Mouse (Mus musculus): ENCODE results near the gene Srrm4. TPM values are rescaled to one million over a fixed set of nuclear protein-coding genes. Genes with fewer than 3 reads are reported as not detected.

The Srrm4 gene
- polyA plus RNA-seq, 1 experiment from 2014 or later = 1.4 TPM

GRCm38 (mm10) chr5:116408965-116409364 lies 182.7 kb downstream of the Srrm4 start:
- Histone ChIP-seq H3K9ac (ENCODE audit: low read depth, low read length) (no peak overlapping the region), H3K4me1 (ENCODE audit: control insufficient read depth, insufficient read depth, low read length) (peaks cover 18% of the 10 kb centered on the region), H3K9me3 (ENCODE audit: control insufficient read depth, low read length) (no peaks in the 10 kb centered on the region), H3K4me2 (ENCODE audit: low read depth, low read length) (no peak overlapping the region), H3K27me3 (replicated peaks; ENCODE audit: control insufficient read depth, insufficient read depth, low read length) (no peaks in the 10 kb centered on the region), H3K36me3 (ENCODE audit: control insufficient read depth, insufficient read depth, low read length) (no peaks in the 10 kb centered on the region), H3K4me3 (ENCODE audit: low read depth, low read length) (no peak overlapping the region), H3K27ac (replicated peaks; ENCODE audit: low read depth, low read length) (no peak overlapping the region)
- ATAC-seq (ENCODE audit: low read depth) = no peak
- 68% methylated on average over 9 of the region's 9 CpGs for WGBS
- no peak for DNase-seq (ENCODE audit: low spot score)

GRCm38 (mm10) chr5:116407936-116408335 lies 183.7 kb downstream of the Srrm4 start:
- no peak overlapping the region for H3K9ac ChIP-seq (ENCODE audit: low read depth, low read length)
- no peaks in the 10 kb centered on the region for H3K27me3 ChIP-seq (replicated peaks; ENCODE audit: control insufficient read depth, insufficient read depth, low read length)
- peaks cover 18% of the 10 kb centered on the region for H3K4me1 ChIP-seq (ENCODE audit: control insufficient read depth, insufficient read depth, low read length)
- DNase-seq (ENCODE audit: low spot score) = peak; percentile 54
- WGBS = 28% methylated on average over 6 of the region's 6 CpGs
- no peaks in the 10 kb centered on the region for H3K9me3 ChIP-seq (ENCODE audit: control insufficient read depth, low read length)
- H3K27ac ChIP-seq (replicated peaks; ENCODE audit: low read depth, low read length) = peak overlapping the region; percentile 65
- no peak overlapping the region for H3K4me2 ChIP-seq (ENCODE audit: low read depth, low read length)
- 0 out of 2 replicates have a peak, but pooled peaks have one; percentile 13 for ATAC-seq (ENCODE audit: low read depth)
- H3K36me3 ChIP-seq (ENCODE audit: control insufficient read depth, insufficient read depth, low read length) = no peaks in the 10 kb centered on the region
- no peak overlapping the region for H3K4me3 ChIP-seq (ENCODE audit: low read depth, low read length)

GRCm38 (mm10) chr5:116407321-116407720 lies 184.3 kb downstream of the Srrm4 start:
- H3K27me3 ChIP-seq (replicated peaks; ENCODE audit: control insufficient read depth, insufficient read depth, low read length) = no peaks in the 10 kb centered on the region
- 25% methylated on average over 4 of the region's 4 CpGs for WGBS
- no peaks in the 10 kb centered on the region for H3K36me3 ChIP-seq (ENCODE audit: control insufficient read depth, insufficient read depth, low read length)
- H3K4me1 ChIP-seq (ENCODE audit: control insufficient read depth, insufficient read depth, low read length) = peaks cover 18% of the 10 kb centered on the region
- no peak overlapping the region for H3K4me2 ChIP-seq (ENCODE audit: low read depth, low read length)
- peak overlapping the region; percentile 65 for H3K27ac ChIP-seq (replicated peaks; ENCODE audit: low read depth, low read length)
- DNase-seq (ENCODE audit: low spot score) (peak; percentile 68), ATAC-seq (ENCODE audit: low read depth) (peak; percentile 45; the same call in 1 of the 2 replicates)
- H3K4me3 ChIP-seq (ENCODE audit: low read depth, low read length) = no peak overlapping the region
- H3K9me3 ChIP-seq (ENCODE audit: control insufficient read depth, low read length) = no peaks in the 10 kb centered on the region
- H3K9ac ChIP-seq (ENCODE audit: low read depth, low read length) = no peak overlapping the region

GRCm38 (mm10) chr5:116406507-116406906 lies 185.1 kb downstream of the Srrm4 start:
- Histone ChIP-seq H3K4me2 (ENCODE audit: low read depth, low read length) (no peak overlapping the region), H3K27me3 (replicated peaks; ENCODE audit: control insufficient read depth, insufficient read depth, low read length) (no peaks in the 10 kb centered on the region), H3K9me3 (ENCODE audit: control insufficient read depth, low read length) (no peaks in the 10 kb centered on the region), H3K9ac (ENCODE audit: low read depth, low read length) (no peak overlapping the region), H3K36me3 (ENCODE audit: control insufficient read depth, insufficient read depth, low read length) (no peaks in the 10 kb centered on the region), H3K4me1 (ENCODE audit: control insufficient read depth, insufficient read depth, low read length) (peaks cover 18% of the 10 kb centered on the region), H3K4me3 (ENCODE audit: low read depth, low read length) (no peak overlapping the region), H3K27ac (replicated peaks; ENCODE audit: low read depth, low read length) (no peak overlapping the region)
- DNase-seq (ENCODE audit: low spot score) (no peak), ATAC-seq (ENCODE audit: low read depth) (no peak)
- 53% methylated on average over 3 of the region's 3 CpGs for WGBS

- Histone ChIP-seq H3K36me3 (ENCODE audit: control insufficient read depth, insufficient read depth, low read length) (no peaks in the 10 kb centered on the region), H3K27ac (replicated peaks; ENCODE audit: low read depth, low read length) (no peak overlapping the region), H3K9ac (ENCODE audit: low read depth, low read length) (no peak overlapping the region), H3K4me2 (ENCODE audit: low read depth, low read length) (no peak overlapping the region), H3K27me3 (replicated peaks; ENCODE audit: control insufficient read depth, insufficient read depth, low read length) (no peaks in the 10 kb centered on the region), H3K4me1 (ENCODE audit: control insufficient read depth, insufficient read depth, low read length) (peaks cover 15% of the 10 kb centered on the region), H3K9me3 (ENCODE audit: control insufficient read depth, low read length) (no peaks in the 10 kb centered on the region), H3K4me3 (ENCODE audit: low read depth, low read length) (no peak overlapping the region)
- ATAC-seq (ENCODE audit: low read depth) (no peak), DNase-seq (ENCODE audit: low spot score) (no peak)
- 89% methylated on average over 1 of the region's 1 CpGs for WGBS
Measured at GRCm38 (mm10) chr5:116405934-116406333, 185.7 kb downstream of the Srrm4 start.

GRCm38 (mm10) chr5:116404063-116404462 lies 187.6 kb downstream of the Srrm4 start:
- Histone ChIP-seq H3K4me1 (ENCODE audit: control insufficient read depth, insufficient read depth, low read length) (0 out of 2 replicates have a peak, but pooled peaks cover 6% of the 10 kb centered on the region), H3K9me3 (ENCODE audit: control insufficient read depth, low read length) (no peaks in the 10 kb centered on the region), H3K36me3 (ENCODE audit: control insufficient read depth, insufficient read depth, low read length) (no peaks in the 10 kb centered on the region), H3K4me3 (ENCODE audit: low read depth, low read length) (no peak overlapping the region), H3K27me3 (replicated peaks; ENCODE audit: control insufficient read depth, insufficient read depth, low read length) (no peaks in the 10 kb centered on the region), H3K4me2 (ENCODE audit: low read depth, low read length) (no peak overlapping the region), H3K27ac (replicated peaks; ENCODE audit: low read depth, low read length) (no peak overlapping the region), H3K9ac (ENCODE audit: low read depth, low read length) (no peak overlapping the region)
- 71% methylated on average over 2 of the region's 2 CpGs for WGBS
- DNase-seq (ENCODE audit: low spot score) = no peak
- ATAC-seq (ENCODE audit: low read depth) = no peak

GRCm38 (mm10) chr5:116400801-116401200 lies 190.8 kb downstream of the Srrm4 start:
- Histone ChIP-seq H3K9me3 (ENCODE audit: control insufficient read depth, low read length) (no peaks in the 10 kb centered on the region), H3K4me2 (ENCODE audit: low read depth, low read length) (no peak overlapping the region), H3K27me3 (replicated peaks; ENCODE audit: control insufficient read depth, insufficient read depth, low read length) (no peaks in the 10 kb centered on the region), H3K27ac (replicated peaks; ENCODE audit: low read depth, low read length) (no peak overlapping the region), H3K9ac (ENCODE audit: low read depth, low read length) (no peak overlapping the region), H3K4me1 (ENCODE audit: control insufficient read depth, insufficient read depth, low read length) (no peaks in the 10 kb centered on the region), H3K36me3 (ENCODE audit: control insufficient read depth, insufficient read depth, low read length) (no peaks in the 10 kb centered on the region), H3K4me3 (ENCODE audit: low read depth, low read length) (no peak overlapping the region)
- no peak for DNase-seq (ENCODE audit: low spot score)
- ATAC-seq (ENCODE audit: low read depth) = no peak
- 79% methylated on average over 3 of the region's 3 CpGs for WGBS

GRCm38 (mm10) chr5:116400042-116400730 lies 191.4 kb downstream of the Srrm4 start:
- H3K27me3 ChIP-seq (replicated peaks; ENCODE audit: control insufficient read depth, insufficient read depth, low read length) = no peaks in the 10 kb centered on the region
- no peaks in the 10 kb centered on the region for H3K36me3 ChIP-seq (ENCODE audit: control insufficient read depth, insufficient read depth, low read length)
- H3K9ac ChIP-seq (ENCODE audit: low read depth, low read length) = no peak overlapping the region
- no peak overlapping the region for H3K27ac ChIP-seq (replicated peaks; ENCODE audit: low read depth, low read length)
- WGBS = 72% methylated on average over 8 of the region's 8 CpGs
- H3K4me1 ChIP-seq (ENCODE audit: control insufficient read depth, insufficient read depth, low read length) = no peaks in the 10 kb centered on the region
- no peak for ATAC-seq (ENCODE audit: low read depth)
- no peak overlapping the region for H3K4me3 ChIP-seq (ENCODE audit: low read depth, low read length)
- DNase-seq (ENCODE audit: low spot score) = no peak
- H3K4me2 ChIP-seq (ENCODE audit: low read depth, low read length) = no peak overlapping the region
- H3K9me3 ChIP-seq (ENCODE audit: control insufficient read depth, low read length) = no peaks in the 10 kb centered on the region

- Histone ChIP-seq H3K9ac (ENCODE audit: low read depth, low read length) (no peak overlapping the region), H3K36me3 (ENCODE audit: control insufficient read depth, insufficient read depth, low read length) (no peaks in the 10 kb centered on the region), H3K27me3 (replicated peaks; ENCODE audit: control insufficient read depth, insufficient read depth, low read length) (no peaks in the 10 kb centered on the region), H3K4me1 (ENCODE audit: control insufficient read depth, insufficient read depth, low read length) (no peaks in the 10 kb centered on the region), H3K9me3 (ENCODE audit: control insufficient read depth, low read length) (no peaks in the 10 kb centered on the region), H3K27ac (replicated peaks; ENCODE audit: low read depth, low read length) (no peak overlapping the region), H3K4me2 (ENCODE audit: low read depth, low read length) (no peak overlapping the region), H3K4me3 (ENCODE audit: low read depth, low read length) (no peak overlapping the region)
- WGBS = 69% methylated on average over 5 of the region's 5 CpGs
- DNase-seq (ENCODE audit: low spot score) (no peak), ATAC-seq (ENCODE audit: low read depth) (no peak)
Measured at GRCm38 (mm10) chr5:116396104-116396503, 195.5 kb downstream of the Srrm4 start.

Data from embryonic facial prominence, embryonic 14.5 days (tissue).